Mouse (Mus musculus) CH12.LX (cell line): Measurements from ENCODE around the gene Ypel2.

Source experiments
- BHLHE40 ChIP-seq: IDR thresholded peaks from 2 replicates; pipeline ENCODE4 v1.6.1; 2011; ENCODE audit warnings: mild to moderate bottlenecking, low read depth, low read length, improper control_type of control experiment
- CHD1 ChIP-seq: IDR thresholded peaks from 2 replicates; pipeline ENCODE4 v1.6.1; 2012; ENCODE audit warnings: low read depth, low read length, improper control_type of control experiment, inconsistent platforms
- CHD2 ChIP-seq: IDR thresholded peaks from 2 replicates; pipeline ENCODE4 v1.6.1; 2011; ENCODE audit warnings: low read length, improper control_type of control experiment
- CTCF ChIP-seq, 2 experiments: IDR thresholded peaks in 1 of 2; conservative IDR thresholded peaks in 1 of 2; 2 replicates each; pipeline ENCODE4 v1.5.1; 2011 to 2012; ENCODE audit warnings: low read depth in 2 of 2, low read length in 2 of 2, improper control_type of control experiment in 1 of 2, inconsistent platforms in 1 of 2, mild to moderate bottlenecking in 1 of 2, moderate library complexity in 1 of 2
- EP300 ChIP-seq: IDR thresholded peaks from 2 replicates; pipeline ENCODE4 v1.6.1; 2011; ENCODE audit warnings: low read length, improper control_type of control experiment
- ETS1 ChIP-seq: conservative IDR thresholded peaks from 2 replicates; pipeline ENCODE4 v1.6.1; 2012; ENCODE audit warnings: low read depth, mild to moderate bottlenecking, inconsistent platforms, low read length, improper control_type of control experiment, moderate library complexity
- HCFC1 ChIP-seq: IDR thresholded peaks from 2 replicates; pipeline ENCODE4 v1.6.1; 2012; ENCODE audit warnings: low read depth, mild to moderate bottlenecking, inconsistent platforms, low read length, improper control_type of control experiment
- MAZ ChIP-seq: IDR thresholded peaks from 2 replicates; pipeline ENCODE4 v1.6.1; 2012; ENCODE audit warnings: low read depth, mild to moderate bottlenecking, inconsistent platforms, low read length, improper control_type of control experiment, moderate library complexity
- NELFE ChIP-seq: IDR thresholded peaks from 2 replicates; pipeline ENCODE4 v1.6.1; 2011; ENCODE audit warnings: low read depth, low read length, improper control_type of control experiment
- POLR2A ChIP-seq: IDR thresholded peaks from 2 replicates; pipeline ENCODE4 v1.6.1; 2011; ENCODE audit warnings: low read depth, mild to moderate bottlenecking, improper control_type of control experiment, low read length
- USF1 ChIP-seq: IDR thresholded peaks from 2 replicates; pipeline ENCODE4 v1.6.1; 2014; ENCODE audit warnings: low read depth, mild to moderate bottlenecking, inconsistent platforms, low read length, improper control_type of control experiment
- ZKSCAN1 ChIP-seq: IDR thresholded peaks from 2 replicates; pipeline ENCODE4 v1.6.1; 2012; ENCODE audit warnings: low read depth, inconsistent platforms, low read length, improper control_type of control experiment, borderline replicate concordance
- ZMIZ1 ChIP-seq: IDR thresholded peaks from 2 replicates; pipeline ENCODE4 v1.6.1; 2012; ENCODE audit warnings: low read depth, mild to moderate bottlenecking, inconsistent platforms, low read length, improper control_type of control experiment

DNA sequence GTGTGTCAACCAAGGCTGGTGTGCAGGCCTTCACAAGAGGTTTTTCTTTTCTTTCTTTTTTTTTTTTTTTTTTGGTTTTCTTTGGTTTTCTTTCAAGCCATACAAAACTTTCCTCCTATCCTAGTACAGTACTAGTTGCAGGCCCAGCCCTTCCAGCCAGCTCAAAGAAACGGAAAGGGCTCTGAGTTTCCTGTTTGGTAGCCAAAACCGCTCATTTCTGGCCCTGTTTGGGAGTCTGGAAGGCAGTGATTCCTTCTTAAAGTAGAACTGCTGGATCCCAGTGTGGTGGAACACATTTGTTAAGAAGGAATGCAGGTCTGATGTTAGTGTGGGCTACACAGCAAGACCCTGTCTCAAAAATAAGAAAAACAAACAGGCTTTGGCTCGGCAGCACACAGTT is 43.0 kb downstream of the Ypel2 start:
- TF ChIP-seq USF1 (no peak), NELFE (no peak), ZMIZ1 (no peak), CTCF (conservative IDR thresholded peaks at IDR 0.05 in 1 of 2, IDR thresholded peaks at IDR 0.05 in 1 of 2; ENCODE audit: low read depth in 2 of 2, low read length in 2 of 2) (no peak), POLR2A (no peak), CHD2 (no peak), EP300 (no peak), HCFC1 (no peak), BHLHE40 (no peak), ETS1 (no peak), ZKSCAN1 (no peak), CHD1 (no peak), MAZ (no peak)
